Mouse (Mus musculus): ENCODE measurements around the gene Agrp. TPM values are rescaled to one million over a fixed set of nuclear protein-coding genes. Genes with fewer than 3 reads are reported as not detected.

Gene Agrp
- total RNA-seq, 1 experiment from 2014 or later = 0.93 TPM

DNA sequence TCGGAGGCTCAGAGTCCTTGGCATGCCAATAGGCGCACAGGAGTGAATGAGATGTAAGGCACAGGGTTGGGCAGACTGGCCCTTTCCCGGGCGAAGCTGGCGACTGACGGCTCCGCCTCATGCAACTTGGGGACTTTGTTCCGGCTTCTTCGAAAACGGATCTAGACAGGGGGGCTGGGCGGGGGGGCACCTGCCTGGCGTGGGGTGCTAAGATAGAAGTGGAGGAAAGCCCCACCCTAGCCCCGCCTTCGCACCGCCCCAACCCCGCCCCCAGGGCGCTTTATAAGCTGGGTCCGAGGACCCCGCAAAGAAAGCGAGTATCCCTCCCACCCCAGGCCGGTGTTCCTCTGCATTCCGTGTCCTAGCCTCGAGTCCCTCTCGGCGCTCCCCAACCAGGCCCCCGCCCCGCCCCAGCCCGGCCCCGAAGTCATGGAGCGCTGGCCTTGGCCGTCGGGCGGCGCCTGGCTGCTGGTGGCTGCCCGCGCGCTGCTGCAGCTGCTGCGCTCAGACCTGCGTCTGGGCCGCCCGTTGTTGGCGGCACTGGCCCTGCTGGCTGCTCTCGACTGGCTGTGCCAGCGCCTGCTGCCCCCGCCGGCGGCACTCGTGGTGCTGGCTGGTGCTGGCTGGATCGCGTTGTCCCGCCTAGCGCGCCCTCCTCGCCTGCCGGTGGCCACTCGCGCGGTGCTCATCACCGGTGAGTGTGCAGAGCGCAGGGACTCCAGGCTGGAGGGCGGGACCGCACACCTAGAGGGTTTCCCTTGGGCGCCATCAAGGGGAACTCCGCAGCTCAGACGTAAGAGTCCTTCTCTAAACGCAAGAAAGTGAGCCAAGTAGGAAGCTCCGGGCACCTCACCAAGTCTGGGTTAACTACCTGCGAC lies 118.5 kb downstream of the Agrp start, which contains the start of gene Hsd11b2:
TSS of gene Hsd11b2 (plus strand) at position 320 of the 878 bp plus-strand sequence.
- peak; percentile 74 for DNase-seq

- no peak for DNase-seq
Measured at GRCm38 (mm10) chr8:105517346-105517745, 119.8 kb downstream of the Agrp start.

Small RNA genes lying within 50 kb of the gene (microRNA-seq; reads per million reads assigned to microRNA genes)
- gene Mir1966 = 0 reads per million in 2 experiments

Other genes with a start within 250 kb of the Agrp start
- 0.26 TPM in 2 replicates for gene Kctd19, start 223.9 kb downstream of the Agrp start, total RNA-seq (2021)
- gene Lrrc36, start 223.8 kb downstream of the Agrp start, total RNA-seq (2021) = 4.0 and 6.0 TPM in 2 replicates
- gene Tppp3, start 165.9 kb downstream of the Agrp start, total RNA-seq (2021) = 42.6 and 57.0 TPM in 2 replicates
- gene Zdhhc1, start 140.5 kb downstream of the Agrp start, total RNA-seq (2021) = 16.0 and 18.1 TPM in 2 replicates
- 1.1 and 1.2 TPM in 2 replicates for gene Hsd11b2, start 118.6 kb downstream of the Agrp start, total RNA-seq (2021)
- gene Atp6v0d1, start 71.3 kb downstream of the Agrp start, total RNA-seq (2021) = 90.6 and 97.4 TPM in 2 replicates
- gene Ripor1, start 32.1 kb downstream of the Agrp start, total RNA-seq (2021) = 33.9 and 39.8 TPM in 2 replicates
- 58.4 and 70.4 TPM in 2 replicates for gene Ctcf, start 825 bp downstream of the Agrp start, total RNA-seq (2021)
- 3.1 and 8.1 TPM in 2 replicates for gene Carmil2, start 48.9 kb upstream of the Agrp start, total RNA-seq (2021)
- 23.3 and 23.8 TPM in 2 replicates for gene Acd, start 63.7 kb upstream of the Agrp start, total RNA-seq (2021)
- gene Pard6a, start 63.8 kb upstream of the Agrp start, total RNA-seq (2021) = 10.6 and 11.0 TPM in 2 replicates
- not detected in 2 replicates for gene 4933405L10Rik, start 70.3 kb upstream of the Agrp start, total RNA-seq (2021)
- gene Enkd1, start 70.8 kb upstream of the Agrp start, total RNA-seq (2021) = 5.4 and 6.0 TPM in 2 replicates
- 7.8 and 11.3 TPM in 2 replicates for gene Gfod2, start 121.3 kb upstream of the Agrp start, total RNA-seq (2021)
- 27.3 and 29.8 TPM in 2 replicates for gene Ranbp10, start 190.0 kb upstream of the Agrp start, total RNA-seq (2021)
- gene Tsnaxip1, start 190.3 kb upstream of the Agrp start, total RNA-seq (2021) = not detected in 2 replicates
- 8.5 and 11.2 TPM in 2 replicates for gene Cenpt, start 215.9 kb upstream of the Agrp start, total RNA-seq (2021)
- 30.9 and 31.0 TPM in 2 replicates for gene Thap11, start 217.7 kb upstream of the Agrp start, total RNA-seq (2021)
- 22.3 and 41.4 TPM in 2 replicates for gene Nutf2, start 223.2 kb upstream of the Agrp start, total RNA-seq (2021)
- 30.1 and 33.5 TPM in 2 replicates for gene Edc4, start 243.5 kb upstream of the Agrp start, total RNA-seq (2021)

Data from adrenal gland, postnatal 14 days (tissue).